8 mouse cellular contexts compared by ENCODE assay signal in genomic region chr11:11973366-11974014, GRCm38 (mm10).
A peak's percentile ranks its signal among the peaks of the same experiment; 100 is the strongest.
DNase-seq lines count a peak whose midpoint lies in the region.

No protein-coding gene starts in this region.

- peak; percentile 95 for DNase-seq in MN1 (ENCODE audit: low spot score)
- peak; percentile 37 to 47 for DNase-seq in cerebellum, adult 18-20 months
- peak; percentile 84 for DNase-seq in forelimb bud, embryonic 11.5 days (ENCODE audit: low read depth, low spot score)
- DNase-seq in heart, postnatal 4 days, result peak; percentile 85
- DNase-seq in layer of hippocampus, adult 18-20 months (ENCODE audit: low spot score in 2 of 2), result peak; percentile 52 to 70
- peak; percentile 39 to 54 for DNase-seq in lung, adult 18-20 months
- DNase-seq in ovary, postnatal 14 days (ENCODE audit: low spot score), result peak; percentile 55
- peak; percentile 29 to 63 for DNase-seq in thymus, postnatal 10 days (ENCODE audit: low spot score in 2 of 2)

Comparison
In these comparisons a context has a peak if more than half of its experiments do, and no peak if none do; other contexts are left out.
1. Peak in every context shown above with its lines: DNase-seq.
2. DNase-seq: peak in every context shown above with its lines; median percentile 95 in MN1; 85 in heart, postnatal 4 days; 84 in forelimb bud, embryonic 11.5 days; 61 in layer of hippocampus, adult 18-20 months; 55 in ovary, postnatal 14 days; 46 in lung, adult 18-20 months; 46 in thymus, postnatal 10 days; 42 in cerebellum, adult 18-20 months.